Mouse (Mus musculus) ES-E14 (cell line): ENCODE data around the gene Slc25a16. TPM values are rescaled to one million over a fixed set of nuclear protein-coding genes. Genes with fewer than 3 reads are reported as not detected.

Experiments used
- DNase-seq: peaks from one replicate; pipeline ENCODE4 v3.0.0-alpha.2; 2013; ENCODE audit warnings: low read depth, low spot score
- H3K27ac ChIP-seq: 2 replicates; pipeline ENCODE4 v1.5.1; 2012; ENCODE audit warnings: low read depth, mild to moderate bottlenecking, low read length, moderate library complexity, mixed read lengths; ENCODE audit not compliant: poor library complexity, insufficient read depth, severe bottlenecking
- H3K36me3 ChIP-seq: 2 replicates; pipeline ENCODE4 v1.6.1; 2012; ENCODE audit warnings: mild to moderate bottlenecking, low read length, moderate library complexity, mixed read lengths; ENCODE audit not compliant: control insufficient read depth, poor library complexity, insufficient read depth, severe bottlenecking
- H3K4me1 ChIP-seq, 2 experiments: fragments of 150-350 bp in 1 of 2; sonication (generic) in 1 of 2; 2 replicates each; pipeline ENCODE4 v1.6.1; 2012; ENCODE audit warnings: low read length in 2 of 2, mild to moderate bottlenecking in 1 of 2, mixed read lengths in 1 of 2; ENCODE audit not compliant: control insufficient read depth in 2 of 2, insufficient read depth in 2 of 2, poor library complexity in 1 of 2
- H3K4me3 ChIP-seq, 2 experiments: fragments of 150-350 bp in 1 of 2; sonication (generic) in 1 of 2; 2 replicates each; pipeline ENCODE4 v1.5.1; 2012; ENCODE audit warnings: low read length in 2 of 2, low read depth in 1 of 2, mild to moderate bottlenecking in 1 of 2, mixed read lengths in 1 of 2; ENCODE audit not compliant: insufficient read depth in 1 of 2, poor library complexity in 1 of 2, severe bottlenecking in 1 of 2
- H3K9ac ChIP-seq: 2 replicates; pipeline ENCODE4 v1.6.1; 2012; ENCODE audit warnings: low read depth, mild to moderate bottlenecking, low read length, mixed read lengths; ENCODE audit not compliant: poor library complexity, insufficient read depth, severe bottlenecking
- H3K9me3 ChIP-seq: fragments of 150-350 bp; sonication (generic); 2 replicates; pipeline ENCODE4 v1.6.1; 2012; ENCODE audit warnings: low read depth, mild to moderate bottlenecking, low read length; ENCODE audit not compliant: control insufficient read depth, insufficient read depth
- CHD2 ChIP-seq: IDR thresholded peaks from 2 replicates; pipeline ENCODE4 v1.6.1; 2014; ENCODE audit warnings: mild to moderate bottlenecking, low read depth, low read length, inconsistent platforms
- HCFC1 ChIP-seq: IDR thresholded peaks from 2 replicates; pipeline ENCODE4 v1.6.1; 2012; ENCODE audit warnings: low read length, inconsistent platforms, borderline replicate concordance; ENCODE audit not compliant: insufficient read depth
- MAFK ChIP-seq: IDR thresholded peaks from 2 replicates; pipeline ENCODE4 v1.6.1; 2014; ENCODE audit warnings: mild to moderate bottlenecking, low read depth, low read length, inconsistent platforms; ENCODE audit not compliant: insufficient read depth
- ZC3H11A ChIP-seq: IDR thresholded peaks from 2 replicates; pipeline ENCODE4 v1.6.1; 2012; ENCODE audit warnings: low read depth, mild to moderate bottlenecking, inconsistent platforms, low read length, borderline replicate concordance
- ZNF384 ChIP-seq: IDR thresholded peaks from 2 replicates; pipeline ENCODE4 v1.6.1; 2012; ENCODE audit warnings: low read depth, low read length, inconsistent platforms
- in situ Hi-C, 2 experiments: fragments of 600-800 bp; cut with MboI; formaldehyde crosslinking; loops; one replicate each; pipeline ENCODE4 v1.15.1; 2025; ENCODE audit warnings: low sequenced_read_pairs in 2 of 2, inconsistent platforms in 1 of 2; ENCODE audit not compliant: unreplicated experiment in 2 of 2
- total RNA-seq: library from RNA; depleted of rRNA; stranded (reverse); fragments of 300-350 nt; gene quantifications from 2 replicates; pipeline ENCODE4 v1.2.3, GENCODE M21; 2012; rRNA removed

The Slc25a16 gene
- 12.8 and 16.3 TPM in 2 replicates for total RNA-seq

- in situ Hi-C loops: no loop called here
- Histone ChIP-seq H3K4me3 (peak within 1 kb of the TSS; percentile 74 to 96), H3K36me3 (no peaks in the 10 kb centered on the region), H3K9me3 (no peaks in the 10 kb centered on the region), H3K4me1 (peaks cover 0 to 2% of the 10 kb centered on the region in 2 experiments; a peak in 1 of 4 replicates), H3K9ac (peak within 1 kb of the TSS; percentile 88), H3K27ac (no peak within 1 kb of the TSS)
- peak; percentile 83 for DNase-seq
- no peak for TF ChIP-seq CHD2
- TF ChIP-seq MAFK: no peak
- peak; percentile 82; the same call in 1 of the 2 replicates for TF ChIP-seq HCFC1
- TF ChIP-seq ZNF384: no peak
- 0 out of 2 replicates have a peak, but pooled peaks have one; percentile 10 for TF ChIP-seq ZC3H11A
Measured at GRCm38 (mm10) chr10:62919925-62920765, at the start of gene Slc25a16. Slc25a16 (plus strand) TSS chr10:62920633.

GRCm38 (mm10) chr10:62874828-62875227, 45.6 kb upstream of the Slc25a16 start:
- Histone ChIP-seq H3K27ac (no peak overlapping the region), H3K4me1 (peaks cover 0 to 7% of the 10 kb centered on the region in 2 experiments; a peak in 2 of 4 replicates), H3K36me3 (peaks cover 6% of the 10 kb centered on the region; the same call in 1 of the 2 replicates), H3K4me3 (no peak overlapping the region), H3K9ac (no peak overlapping the region), H3K9me3 (no peaks in the 10 kb centered on the region)
- TF ChIP-seq CHD2: no peak
- no peak for TF ChIP-seq HCFC1
- 0 out of 2 replicates have a peak, but pooled peaks have one; percentile 15 for TF ChIP-seq ZNF384
- in situ Hi-C loops: no loop called here
- DNase-seq: no peak

- no peak overlapping the region for H3K4me3 ChIP-seq
- in situ Hi-C loops: no loop called here
- H3K9ac ChIP-seq: no peak overlapping the region
- no peak for DNase-seq
- H3K4me1 ChIP-seq: peaks cover 0 to 7% of the 10 kb centered on the region in 2 experiments; a peak in 2 of 4 replicates
- TF ChIP-seq MAFK: no peak
- no peaks in the 10 kb centered on the region for H3K9me3 ChIP-seq
- no peak overlapping the region for H3K27ac ChIP-seq
- peaks cover 6% of the 10 kb centered on the region; the same call in 1 of the 2 replicates for H3K36me3 ChIP-seq
Measured at GRCm38 (mm10) chr10:62875565-62875964, 44.9 kb upstream of the Slc25a16 start.

GRCm38 (mm10) chr10:62878056-62878455, 42.4 kb upstream of the Slc25a16 start:
- H3K4me1 ChIP-seq: peaks cover 0 to 13% of the 10 kb centered on the region in 2 experiments; a peak in 2 of 4 replicates
- in situ Hi-C loops: no loop called here
- H3K4me3 ChIP-seq: no peak overlapping the region; a peak in 1 of 4 replicates
- TF ChIP-seq ZNF384 (no peak), HCFC1 (no peak), MAFK (no peak), CHD2 (no peak), ZC3H11A (no peak)
- H3K27ac ChIP-seq: no peak overlapping the region
- DNase-seq: no peak
- no peak overlapping the region; the same call in 1 of the 2 replicates for H3K9ac ChIP-seq
- peaks cover 6% of the 10 kb centered on the region; the same call in 1 of the 2 replicates for H3K36me3 ChIP-seq
- H3K9me3 ChIP-seq: no peaks in the 10 kb centered on the region
